8 mouse cellular contexts compared by ENCODE assay signal in genomic region chr9:64022562-64023366, GRCm38 (mm10). TPM values are rescaled to one million over a fixed set of nuclear protein-coding genes. Genes with fewer than 3 reads are reported as not detected.
A peak's percentile ranks its signal among the peaks of the same experiment; 100 is the strongest.
DNase-seq lines count a peak whose midpoint lies in the region; ATAC-seq and TF ChIP-seq lines count a peak whose summit lies in the region.

No protein-coding gene starts in this region.

- peak overlapping the region; percentile 88 for H3K4me2 ChIP-seq in forebrain, embryonic 15.5 days (replicated peaks)
- H3K4me2 ChIP-seq in neural tube, embryonic 14.5 days (ENCODE audit: low read depth, low read length) = peak overlapping the region; percentile 90

- in situ Hi-C loops in ES-E14 (cut with MboI; ENCODE audit: low sequenced_read_pairs in 2 of 2, unreplicated experiment in 2 of 2) = loop anchor here in 1 of 2 experiments (10.0 kb wide), 1 partner anchor 62 kb away; no protein-coding TSS in a partner anchor

- H3K9ac ChIP-seq in ES-E14 (ENCODE audit: insufficient read depth, low read depth, low read length, poor library complexity, severe bottlenecking) = peak overlapping the region; percentile 65
- peak overlapping the region; percentile 60 for H3K9ac ChIP-seq in forebrain, embryonic 15.5 days (replicated peaks)
- peak overlapping the region; percentile 35 for H3K9ac ChIP-seq in neural tube, embryonic 14.5 days (replicated peaks; ENCODE audit: low read depth, low read length)

- ATAC-seq in forebrain, embryonic 15.5 days (replicated peaks) = peak; percentile 71
- ATAC-seq in neural tube, embryonic 14.5 days (ENCODE audit: low read depth) = peak; percentile 45

- H3K27me3 ChIP-seq in forebrain, embryonic 15.5 days = peaks cover 16% of the 10 kb centered on the region
- H3K27me3 ChIP-seq in neural tube, embryonic 14.5 days (ENCODE audit: control insufficient read depth, insufficient read depth, low read length) = peaks cover 3% of the 10 kb centered on the region; the same call in 1 of the 2 replicates

- WGBS in forebrain, embryonic 15.5 days = under 1% methylated on average over 44 of the region's 54 CpGs
- WGBS in neural tube, embryonic 14.5 days = under 1% methylated on average over 53 of the region's 54 CpGs

- intact Hi-C loops in heart, postnatal 25 days (cut with DNase I) = loop anchor here (2.0 kb wide), 1 partner anchor 106 kb away; no protein-coding TSS in a partner anchor

- H3K27ac ChIP-seq in ES-E14 (ENCODE audit: insufficient read depth, low read depth, low read length, poor library complexity, severe bottlenecking) = peak overlapping the region; percentile 78
- H3K27ac ChIP-seq in forebrain, embryonic 15.5 days (replicated peaks) = peak overlapping the region; percentile 53; the same call in 1 of the 2 replicates
- H3K27ac ChIP-seq in neural tube, embryonic 14.5 days (ENCODE audit: low read depth, low read length) = peak overlapping the region; percentile 48

- DNase-seq in ES-E14 (ENCODE audit: low read depth, low spot score) = peak; percentile 96
- peak; percentile 39 for DNase-seq in cerebellum, adult 11-12 months
- peak; percentile 93 for DNase-seq in heart, postnatal 25 days (ENCODE audit: low spot score)
- DNase-seq in layer of hippocampus, adult 11-12 months (ENCODE audit: low spot score) = peak; percentile 87
- peak; percentile 96 to 98 for DNase-seq in lung, adult 18-20 months
- DNase-seq in testis, postnatal 10 days (ENCODE audit: low spot score) = peak; percentile 99

- no peaks in the 10 kb centered on the region for H3K36me3 ChIP-seq in ES-E14 (ENCODE audit: control insufficient read depth, insufficient read depth, low read length, poor library complexity, severe bottlenecking)
- no peaks in the 10 kb centered on the region for H3K36me3 ChIP-seq in forebrain, embryonic 15.5 days
- no peaks in the 10 kb centered on the region for H3K36me3 ChIP-seq in neural tube, embryonic 14.5 days (ENCODE audit: control insufficient read depth, insufficient read depth, low read length)

- H3K4me3 ChIP-seq in ES-E14 (ENCODE audit: insufficient read depth in 1 of 2, low read depth in 1 of 2, low read length in 2 of 2, poor library complexity in 1 of 2, severe bottlenecking in 1 of 2) = peak overlapping the region; percentile 77
- H3K4me3 ChIP-seq in forebrain, embryonic 15.5 days = peak overlapping the region; percentile 55
- peak overlapping the region; percentile 54 for H3K4me3 ChIP-seq in neural tube, embryonic 14.5 days (ENCODE audit: low read depth, low read length)

- H3K9me3 ChIP-seq in ES-E14 (ENCODE audit: control insufficient read depth, insufficient read depth, low read depth, low read length) = no peaks in the 10 kb centered on the region
- no peaks in the 10 kb centered on the region for H3K9me3 ChIP-seq in forebrain, embryonic 15.5 days
- no peaks in the 10 kb centered on the region for H3K9me3 ChIP-seq in neural tube, embryonic 14.5 days (ENCODE audit: control insufficient read depth, low read length)

- peaks cover 0 to 11% of the 10 kb centered on the region in 2 experiments; a peak in 2 of 4 replicates for H3K4me1 ChIP-seq in ES-E14 (ENCODE audit: control insufficient read depth in 2 of 2, insufficient read depth in 2 of 2, low read length in 2 of 2, poor library complexity in 1 of 2)
- H3K4me1 ChIP-seq in forebrain, embryonic 15.5 days = peaks cover 58% of the 10 kb centered on the region
- peaks cover 14% of the 10 kb centered on the region; the same call in 1 of the 2 replicates for H3K4me1 ChIP-seq in neural tube, embryonic 14.5 days (ENCODE audit: control insufficient read depth, insufficient read depth, low read length)

TF ChIP-seq in ES-E14, 5 proteins besides CTCF, POLR2A, EP300 and RAD21:
- TF ChIP-seq HCFC1 (IDR thresholded peaks at IDR 0.05; ENCODE audit: borderline replicate concordance, insufficient read depth, low read length) (peak; percentile 59; the same call in 1 of the 2 replicates), ZNF384 (IDR thresholded peaks at IDR 0.05; ENCODE audit: low read depth, low read length) (no peak)

RNA-seq across cellular contexts. Expression of gene Smad6, which starts 0.9 kb away (rescaled TPM):
- 6.8 and 8.7 TPM in 2 replicates for total RNA-seq in ES-E14 (2012; rRNA removed)
- polyA plus RNA-seq in forebrain, embryonic 15.5 days (2015; fragmentation: Nextera tagmentation; extraction: Ambion mirVana) = 2.0 and 2.4 TPM in 2 replicates
- 10 to 100 TPM in 1 of 2 experiments, 1 to 10 TPM in 1; 9.8 to 13.6 TPM for total RNA-seq in heart, postnatal 25 days (2021)
- polyA plus RNA-seq in neural tube, embryonic 14.5 days (2014; fragmentation: Nextera tagmentation; extraction: Ambion mirVana) = 1.0 and 2.2 TPM in 2 replicates

Comparison
In these comparisons a context has a peak if more than half of its experiments do, and no peak if none do; other contexts are left out.
1. Peak in every context shown above with its lines: DNase-seq, ATAC-seq, H3K4me3 ChIP-seq and H3K27ac ChIP-seq.
2. DNase-seq: peak in every context shown above with its lines; median percentile 99 in testis, postnatal 10 days; 97 in lung, adult 18-20 months; 96 in ES-E14; 93 in heart, postnatal 25 days; 87 in layer of hippocampus, adult 11-12 months; 39 in cerebellum, adult 11-12 months.